Mouse (Mus musculus): ENCODE data around the gene Tia1. TPM values are rescaled to one million over a fixed set of nuclear protein-coding genes. Genes with fewer than 3 reads are reported as not detected.

Tia1 gene
- 12.8 and 22.0 TPM in 2 replicates for polyA plus RNA-seq (2012; rRNA removed)

DNA sequence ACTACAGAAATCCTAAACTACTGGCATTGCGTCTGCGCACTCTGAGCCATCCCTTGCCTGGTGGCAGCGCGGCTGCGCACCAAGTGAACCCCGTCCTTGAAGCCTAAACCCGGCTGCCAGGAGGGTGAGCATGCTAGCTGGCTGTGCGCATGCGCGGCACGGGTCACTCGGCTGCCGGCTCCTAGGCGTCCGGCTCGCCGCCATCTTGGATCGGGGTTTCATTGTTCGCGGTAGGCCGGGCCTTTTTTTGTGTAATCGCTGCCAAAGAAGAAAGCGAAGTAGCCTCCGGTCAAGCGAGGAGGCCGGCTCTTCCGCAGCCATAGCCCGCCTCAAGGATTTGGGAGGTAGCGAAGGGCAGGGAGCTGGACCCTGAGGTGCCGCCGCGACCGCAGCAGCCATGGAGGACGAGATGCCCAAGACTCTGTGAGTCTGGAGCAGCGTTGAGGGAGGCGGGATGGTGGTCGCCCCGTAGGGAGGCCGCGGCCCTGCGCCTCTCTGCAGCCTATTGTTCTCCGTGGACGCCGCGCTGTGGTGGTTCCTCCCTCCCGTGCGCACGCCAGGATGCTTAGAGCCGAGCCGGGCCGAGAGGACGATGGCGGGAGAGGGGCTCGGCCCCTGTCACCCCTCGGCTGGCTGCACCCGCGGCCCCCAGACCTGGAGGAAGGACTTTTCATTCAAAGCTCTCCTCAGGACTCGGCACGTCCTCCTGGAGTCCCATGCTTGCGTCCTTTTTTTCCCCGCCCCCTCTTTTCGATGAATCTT lies at the start of gene Tia1:
TSS of gene Tia1 (plus strand) at position 120 of the 762 bp plus-strand sequence.
- H3K4me3 ChIP-seq (replicated peaks; ENCODE audit: extremely low read depth, low read depth, low read length): peak within 1 kb of the TSS; percentile 83
- under 1% methylated on average over 62 of the region's 62 CpGs for WGBS
- H3K4me1 ChIP-seq (ENCODE audit: control insufficient read depth, insufficient read depth, low read length): peaks cover 3% of the 10 kb centered on the region; the same call in 1 of the 2 replicates
- DNase-seq: peak; percentile 89
- TF ChIP-seq POLR2A (IDR thresholded peaks at IDR 0.05; ENCODE audit: borderline replicate concordance, extremely low read depth, low read depth, low read length) (no peak), CTCF (IDR thresholded peaks at IDR 0.05; ENCODE audit: insufficient read depth, low read length) (no peak)

DNA sequence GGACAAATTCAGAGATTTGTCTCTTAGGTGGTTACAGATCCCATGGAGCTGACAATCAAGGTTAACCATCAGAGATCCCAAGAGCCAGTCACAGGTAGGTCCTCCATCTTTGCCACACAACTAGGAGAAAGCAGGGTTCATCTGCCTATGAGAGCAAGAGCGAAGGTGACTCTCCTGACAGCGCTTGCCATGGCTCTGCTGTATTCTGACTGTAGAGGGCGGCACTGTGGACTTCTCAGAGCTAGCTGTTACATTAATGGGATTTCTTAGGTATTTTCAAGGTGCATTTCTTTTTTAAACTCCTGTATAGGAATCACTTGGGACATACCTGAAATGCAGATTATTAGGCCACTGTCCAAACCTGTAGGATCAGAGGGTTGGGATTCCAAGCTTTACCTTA lies 49.1 kb upstream of the Tia1 start:
- H3K4me1 ChIP-seq (ENCODE audit: control insufficient read depth, insufficient read depth, low read length): no peaks in the 10 kb centered on the region
- no peak for DNase-seq
- H3K4me3 ChIP-seq (replicated peaks; ENCODE audit: extremely low read depth, low read depth, low read length): no peak overlapping the region
- 68% methylated on average over 3 of the region's 3 CpGs for WGBS
- TF ChIP-seq POLR2A (IDR thresholded peaks at IDR 0.05; ENCODE audit: borderline replicate concordance, extremely low read depth, low read depth, low read length) (no peak), CTCF (IDR thresholded peaks at IDR 0.05; ENCODE audit: insufficient read depth, low read length) (0 out of 2 replicates have a peak, but pooled peaks have one; percentile 7)

DNA sequence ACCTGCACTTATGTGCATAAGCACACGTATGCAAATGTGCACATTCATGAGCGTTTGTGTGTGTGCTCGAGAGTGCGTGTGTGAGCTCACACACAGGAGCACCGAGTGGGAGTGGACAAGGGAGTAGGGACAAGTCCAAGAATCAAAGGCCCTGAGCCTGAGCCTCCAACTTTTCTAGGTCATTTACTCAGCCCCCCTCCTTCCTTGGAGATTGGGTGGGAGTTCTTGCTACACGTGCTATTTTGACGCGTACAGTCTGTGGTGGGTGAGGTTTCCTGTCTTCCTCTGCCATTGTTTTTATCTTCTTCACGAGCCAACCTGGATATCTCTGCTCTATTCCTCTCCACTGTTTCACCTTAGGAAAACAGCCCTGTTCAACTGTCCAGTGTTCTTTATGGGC lies 47.1 kb upstream of the Tia1 start:
- Histone ChIP-seq H3K4me1 (ENCODE audit: control insufficient read depth, insufficient read depth, low read length) (no peaks in the 10 kb centered on the region), H3K4me3 (replicated peaks; ENCODE audit: extremely low read depth, low read depth, low read length) (no peak overlapping the region)
- TF ChIP-seq POLR2A (IDR thresholded peaks at IDR 0.05; ENCODE audit: borderline replicate concordance, extremely low read depth, low read depth, low read length): no peak
- TF ChIP-seq CTCF (IDR thresholded peaks at IDR 0.05; ENCODE audit: insufficient read depth, low read length): no peak
- DNase-seq: no peak
- WGBS: 56% methylated on average over 9 of the region's 9 CpGs

DNA sequence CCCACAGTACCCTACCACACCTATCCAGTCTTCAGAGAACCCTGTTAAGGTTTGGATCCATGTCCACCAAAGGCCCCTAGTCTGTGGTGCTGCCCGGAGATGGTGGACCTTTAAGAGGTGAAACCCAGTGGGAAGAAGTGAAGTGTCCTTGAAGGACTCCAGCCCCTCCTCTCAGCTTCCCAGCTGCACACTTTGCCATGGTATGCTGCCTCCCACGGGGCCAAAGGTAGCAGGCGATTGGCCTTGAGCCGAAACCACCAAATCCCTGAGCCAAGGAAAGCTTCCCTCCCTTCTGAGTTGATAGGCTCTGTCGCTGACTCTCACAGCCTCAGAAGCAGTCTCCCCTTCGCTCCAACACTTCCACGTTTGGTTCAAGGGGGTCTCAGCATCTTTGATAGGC lies 43.3 kb upstream of the Tia1 start:
- TF ChIP-seq POLR2A (IDR thresholded peaks at IDR 0.05; ENCODE audit: borderline replicate concordance, extremely low read depth, low read depth, low read length): no peak
- no peak for TF ChIP-seq CTCF (IDR thresholded peaks at IDR 0.05; ENCODE audit: insufficient read depth, low read length)
- DNase-seq: no peak
- H3K4me1 ChIP-seq (ENCODE audit: control insufficient read depth, insufficient read depth, low read length): no peaks in the 10 kb centered on the region
- no peak overlapping the region for H3K4me3 ChIP-seq (replicated peaks; ENCODE audit: extremely low read depth, low read depth, low read length)
- whole genome bisulfite sequencing: 57% methylated on average over 7 of the region's 7 CpGs

DNA sequence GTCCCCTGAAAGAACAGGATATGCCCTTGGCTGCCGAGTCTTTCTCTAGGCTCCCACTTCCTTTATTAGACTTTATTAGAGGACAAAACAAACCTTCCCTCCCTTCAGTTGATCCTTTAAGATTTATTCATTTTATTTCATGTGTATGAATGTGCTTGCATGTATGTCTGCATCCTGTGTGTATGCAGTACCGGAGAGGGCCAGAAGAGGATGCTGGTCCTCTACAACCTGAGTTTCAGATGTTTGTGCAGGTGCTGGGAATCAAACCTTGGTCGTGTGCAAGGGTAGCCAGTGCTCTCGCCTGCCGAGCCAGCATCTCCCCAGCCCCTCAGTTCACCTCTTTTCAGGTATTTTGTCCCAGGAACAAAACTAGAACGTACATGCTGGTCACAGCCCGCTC lies 42.6 kb upstream of the Tia1 start:
- Histone ChIP-seq H3K4me1 (ENCODE audit: control insufficient read depth, insufficient read depth, low read length) (0 out of 2 replicates have a peak, but pooled peaks cover 3% of the 10 kb centered on the region), H3K4me3 (replicated peaks; ENCODE audit: extremely low read depth, low read depth, low read length) (no peak overlapping the region)
- DNase-seq: no peak
- 83% methylated on average over 7 of the region's 7 CpGs for WGBS
- TF ChIP-seq CTCF (IDR thresholded peaks at IDR 0.05; ENCODE audit: insufficient read depth, low read length) (no peak), POLR2A (IDR thresholded peaks at IDR 0.05; ENCODE audit: borderline replicate concordance, extremely low read depth, low read depth, low read length) (no peak)

DNA sequence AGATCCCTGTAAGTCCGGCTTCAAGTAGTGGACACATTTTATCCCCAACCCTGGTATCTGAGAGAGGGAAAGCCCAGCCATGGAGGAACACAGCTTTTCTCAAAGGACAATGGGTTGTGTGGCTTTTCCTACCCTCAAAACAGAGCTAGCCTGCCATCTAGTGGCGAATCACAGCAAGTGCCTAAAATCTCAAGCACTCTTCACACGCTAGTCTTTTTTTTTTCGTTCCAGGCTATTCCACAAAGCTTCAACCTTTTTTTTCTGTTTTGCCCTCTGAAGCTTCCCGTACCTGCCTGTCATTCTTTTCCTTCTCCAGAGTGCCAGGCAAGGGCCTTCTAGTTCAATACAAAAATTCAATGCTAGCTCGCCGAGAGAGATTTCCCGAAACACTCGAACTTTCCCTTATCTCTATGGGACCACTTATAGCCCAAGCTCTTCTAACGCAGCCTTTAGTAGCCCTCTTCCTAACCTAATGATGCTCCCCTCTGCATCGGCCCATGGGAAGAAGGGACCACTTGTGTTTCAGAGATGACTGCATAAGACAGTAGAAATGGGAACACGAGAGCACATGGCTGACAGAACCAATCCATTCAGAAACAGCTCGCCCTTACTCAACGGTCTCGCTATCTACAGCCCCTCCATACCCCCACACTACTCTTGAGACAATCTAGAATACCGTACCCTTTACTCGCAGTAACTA lies 39.4 kb upstream of the Tia1 start:
- WGBS: under 1% methylated on average over 17 of the region's 17 CpGs
- TF ChIP-seq POLR2A (IDR thresholded peaks at IDR 0.05; ENCODE audit: borderline replicate concordance, extremely low read depth, low read depth, low read length): no peak
- peak; percentile 66 for TF ChIP-seq CTCF (IDR thresholded peaks at IDR 0.05; ENCODE audit: insufficient read depth, low read length)
- Histone ChIP-seq H3K4me3 (replicated peaks; ENCODE audit: extremely low read depth, low read depth, low read length) (peak overlapping the region; percentile 65), H3K4me1 (ENCODE audit: control insufficient read depth, insufficient read depth, low read length) (0 out of 2 replicates have a peak, but pooled peaks cover 3% of the 10 kb centered on the region)
- DNase-seq: peak; percentile 68

DNA sequence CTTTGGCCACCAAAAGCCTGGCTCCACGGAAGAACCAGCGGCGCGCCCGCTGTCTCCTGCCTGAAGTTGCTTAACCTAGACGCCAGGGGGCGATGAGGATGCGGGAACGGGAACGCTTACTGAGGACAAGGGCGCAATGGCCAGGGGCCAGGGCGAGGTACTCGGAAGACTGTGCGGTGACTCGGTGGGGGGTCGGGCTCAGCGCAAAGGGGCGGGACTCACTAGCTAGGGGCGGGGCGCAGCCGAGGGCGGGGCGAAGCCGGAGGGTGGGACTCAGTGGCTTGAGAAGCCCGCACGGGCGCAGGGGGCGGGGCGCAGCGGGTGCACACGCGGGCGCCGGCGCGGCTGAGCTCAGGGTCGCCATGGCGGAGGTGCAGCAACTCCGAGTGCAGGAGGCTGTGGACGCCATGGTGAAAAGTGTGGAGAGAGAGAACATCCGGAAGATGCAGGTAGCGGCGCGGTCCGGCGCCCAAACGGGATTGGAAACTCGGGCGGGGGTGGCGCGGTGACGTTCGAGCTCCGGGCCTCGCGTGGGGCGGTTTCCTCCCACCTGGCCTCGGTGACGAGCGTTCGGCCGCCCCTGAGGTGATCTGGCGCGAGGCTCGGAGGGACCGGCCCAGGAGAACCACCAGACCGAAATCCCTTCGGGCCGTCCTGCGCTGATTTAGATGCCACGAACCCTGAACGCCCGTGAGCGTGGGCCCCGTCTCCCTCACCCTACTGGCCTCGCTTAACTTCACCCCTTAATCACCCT lies 38.5 kb upstream of the Tia1 start, which contains the start of gene Fam136a:
TSS of gene Fam136a (plus strand) at position 276 of the 754 bp plus-strand sequence.
- TF ChIP-seq POLR2A (IDR thresholded peaks at IDR 0.05; ENCODE audit: borderline replicate concordance, extremely low read depth, low read depth, low read length): peak; percentile 62; the same call in 1 of the 2 replicates
- TF ChIP-seq CTCF (IDR thresholded peaks at IDR 0.05; ENCODE audit: insufficient read depth, low read length): peak; percentile 83
- Histone ChIP-seq H3K4me3 (replicated peaks; ENCODE audit: extremely low read depth, low read depth, low read length) (peak within 1 kb of the TSS; percentile 66), H3K4me1 (ENCODE audit: control insufficient read depth, insufficient read depth, low read length) (0 out of 2 replicates have a peak, but pooled peaks cover 3% of the 10 kb centered on the region)
- WGBS: under 1% methylated on average over 76 of the region's 76 CpGs
- DNase-seq: peak; percentile 91

DNA sequence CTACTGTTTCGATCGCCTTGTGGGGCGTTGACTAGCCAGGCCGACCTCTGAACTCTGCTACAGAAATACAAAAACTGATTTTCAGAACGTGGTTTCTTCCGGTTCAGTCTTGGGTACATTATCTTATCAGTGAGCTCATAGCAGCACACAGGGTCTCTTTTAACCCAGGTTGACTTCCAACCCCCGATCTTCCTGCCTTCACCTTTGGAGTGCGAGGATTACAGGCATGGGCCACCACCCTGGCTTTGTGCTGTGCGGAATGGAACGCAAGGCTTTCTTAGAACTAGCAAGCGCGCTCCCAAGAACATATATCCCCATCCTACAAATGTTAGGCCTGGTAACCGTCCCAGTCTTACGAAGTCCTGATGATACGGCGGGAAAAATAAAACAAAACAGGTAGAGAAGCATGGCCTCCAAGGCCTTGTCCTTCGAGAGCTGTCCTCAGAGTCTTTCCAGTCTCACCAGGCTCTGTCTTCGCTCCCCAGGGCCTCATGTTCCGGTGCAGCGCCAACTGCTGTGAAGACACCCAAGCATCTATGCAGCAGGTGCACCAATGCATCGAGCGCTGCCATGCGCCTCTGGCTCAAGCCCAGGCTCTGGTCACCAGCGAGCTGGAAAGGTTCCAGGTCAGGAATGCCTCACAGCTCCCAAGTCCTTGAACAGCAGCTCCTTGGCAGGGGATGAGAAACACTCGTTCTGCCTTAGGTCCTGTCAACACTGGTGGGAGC lies 37.7 kb upstream of the Tia1 start:
- H3K4me3 ChIP-seq (replicated peaks; ENCODE audit: extremely low read depth, low read depth, low read length): peak overlapping the region; percentile 66
- TF ChIP-seq CTCF (IDR thresholded peaks at IDR 0.05; ENCODE audit: insufficient read depth, low read length): no peak
- TF ChIP-seq POLR2A (IDR thresholded peaks at IDR 0.05; ENCODE audit: borderline replicate concordance, extremely low read depth, low read depth, low read length): no peak
- peak; percentile 52 for DNase-seq
- 0 out of 2 replicates have a peak, but pooled peaks cover 6% of the 10 kb centered on the region for H3K4me1 ChIP-seq (ENCODE audit: control insufficient read depth, insufficient read depth, low read length)
- WGBS: 37% methylated on average over 25 of the region's 25 CpGs
